Mouse (Mus musculus): ENCODE measurements at regions not wholly inside any gene's neighbourhood (a gene's known extent, or its start where the extent isn't known, plus 50 kb on each side); places are given as distances from the start of the nearest gene placed in this dataset.

- no peak for TF ChIP-seq CTCF (IDR thresholded peaks at IDR 0.05)
- TF ChIP-seq EP300 (IDR thresholded peaks at IDR 0.05; ENCODE audit: insufficient read depth, low read depth, low read length) = no peak
- no peak for TF ChIP-seq POLR2A (IDR thresholded peaks at IDR 0.05; ENCODE audit: insufficient read depth, low read depth, low read length)
Measured at GRCm38 (mm10) chr8:103788308-103788707, 313.1 kb upstream of the Cdh5 start.

Data from heart, adult 2 months (tissue).